Mouse (Mus musculus) heart, postnatal 0 days (tissue): ENCODE measurements at regions not wholly inside any gene's neighbourhood (a gene's known extent, or its start where the extent isn't known, plus 50 kb on each side); places are given as distances from the start of the nearest gene placed in this dataset.

ENCODE experiments used
- ATAC-seq: fragments of 200-750 bp; cut with Nextera tagmentation; 2 replicates; pipeline ENCODE4 v1.8.0; 2017; ENCODE audit warnings: low read depth, moderate number of reproducible peaks, moderate library complexity; ENCODE audit not compliant: insufficient read depth
- DNase-seq: peaks from one replicate; pipeline ENCODE4 v3.0.0-alpha.2; 2016; ENCODE audit warnings: low spot score
- H3K27ac ChIP-seq: fragments of 300-500 bp; sonication (generic); 2 replicates; pipeline ENCODE4 v1.5.1; 2014; ENCODE audit warnings: low read depth, mild to moderate bottlenecking
- H3K27me3 ChIP-seq: fragments of 300-500 bp; sonication (generic); 2 replicates; pipeline ENCODE4 v1.6.1; 2014; ENCODE audit warnings: low read length, mixed read lengths; ENCODE audit not compliant: control insufficient read depth, insufficient read depth
- H3K36me3 ChIP-seq: fragments of 300-500 bp; sonication (generic); replicated peaks from 2 replicates; pipeline ENCODE4 v1.6.1; 2014; ENCODE audit warnings: low read length, mixed read lengths; ENCODE audit not compliant: control insufficient read depth, insufficient read depth
- H3K4me1 ChIP-seq: fragments of 300-500 bp; sonication (generic); 2 replicates; pipeline ENCODE4 v1.6.1; 2014; ENCODE audit warnings: antibody characterized with exemption; ENCODE audit not compliant: control insufficient read depth, insufficient read depth
- H3K4me2 ChIP-seq: fragments of 300-500 bp; sonication (generic); 2 replicates; pipeline ENCODE4 v1.6.1; 2014; ENCODE audit warnings: low read depth, mild to moderate bottlenecking, low read length, moderate library complexity
- H3K4me3 ChIP-seq: fragments of 300-500 bp; sonication (generic); 2 replicates; pipeline ENCODE4 v1.5.1; 2014; ENCODE audit warnings: low read depth, low read length
- H3K9ac ChIP-seq: fragments of 300-500 bp; sonication (generic); replicated peaks from 2 replicates; pipeline ENCODE4 v1.6.1; 2014; ENCODE audit warnings: low read depth, low read length, mixed read lengths
- H3K9me3 ChIP-seq: fragments of 300-500 bp; sonication (generic); replicated peaks from 2 replicates; pipeline ENCODE4 v1.6.1; 2016; ENCODE audit warnings: low read length; ENCODE audit not compliant: control insufficient read depth
- CTCF ChIP-seq: IDR thresholded peaks from 2 replicates; pipeline ENCODE4 v1.5.1; 2016; ENCODE audit warnings: antibody characterized with exemption, control low read depth, low read depth
- EP300 ChIP-seq: IDR thresholded peaks from 2 replicates; pipeline ENCODE4 v1.6.1; 2016; ENCODE audit warnings: antibody characterized with exemption, low read depth
- WGBS: fragments of 180-500 bp; shearing (Covaris S2); extraction: QIAGEN DNeasy Blood & Tissue Kit; methylation state at CpG from one replicate; pipeline ENCODE4 v1.1.7; 2014; 5-methylcytosine and 5-hydroxymethylcytosine counted together

- no peak for ATAC-seq
- Histone ChIP-seq H3K27me3 (no peaks in the 10 kb centered on the region), H3K36me3 (no peaks in the 10 kb centered on the region), H3K9me3 (no peaks in the 10 kb centered on the region), H3K27ac (no peak overlapping the region), H3K4me3 (no peak overlapping the region), H3K4me1 (no peaks in the 10 kb centered on the region), H3K9ac (no peak overlapping the region), H3K4me2 (no peak overlapping the region)
- 66% methylated on average over 4 of the region's 4 CpGs for WGBS
- DNase-seq = no peak
- TF ChIP-seq EP300 (no peak), CTCF (no peak)
These were observed 280.8 kb downstream of the Pdcd6ip start for GRCm38 (mm10) chr9:113427281-113427680.

- Histone ChIP-seq H3K9me3 (0 out of 2 replicates have a peak, but pooled peaks cover 3% of the 10 kb centered on the region), H3K4me3 (no peak overlapping the region), H3K36me3 (no peaks in the 10 kb centered on the region), H3K4me2 (no peak overlapping the region), H3K9ac (no peak overlapping the region), H3K27ac (no peak overlapping the region), H3K27me3 (no peaks in the 10 kb centered on the region), H3K4me1 (no peaks in the 10 kb centered on the region)
- ATAC-seq (no peak), DNase-seq (no peak)
- 87% methylated on average over 15 of the region's 15 CpGs for WGBS
- TF ChIP-seq EP300 (no peak), CTCF (no peak)
These were observed 281.7 kb downstream of the Pdcd6ip start for GRCm38 (mm10) chr9:113426324-113426723.

- Histone ChIP-seq H3K4me1 (no peaks in the 10 kb centered on the region), H3K27me3 (no peaks in the 10 kb centered on the region), H3K36me3 (no peaks in the 10 kb centered on the region), H3K9ac (no peak overlapping the region), H3K9me3 (0 out of 2 replicates have a peak, but pooled peaks cover 3% of the 10 kb centered on the region), H3K27ac (no peak overlapping the region), H3K4me2 (no peak overlapping the region), H3K4me3 (no peak overlapping the region)
- TF ChIP-seq EP300 (no peak), CTCF (0 out of 2 replicates have a peak, but pooled peaks have one; percentile 14)
- DNase-seq (no peak), ATAC-seq (no peak)
These were observed 286.4 kb downstream of the Pdcd6ip start for GRCm38 (mm10) chr9:113421645-113422044.

GRCm38 (mm10) chr9:113421121-113421520 lies 286.9 kb downstream of the Pdcd6ip start:
- Histone ChIP-seq H3K9me3 (0 out of 2 replicates have a peak, but pooled peaks cover 3% of the 10 kb centered on the region), H3K4me3 (no peak overlapping the region), H3K27me3 (no peaks in the 10 kb centered on the region), H3K9ac (no peak overlapping the region), H3K4me2 (no peak overlapping the region), H3K36me3 (no peaks in the 10 kb centered on the region), H3K27ac (no peak overlapping the region), H3K4me1 (no peaks in the 10 kb centered on the region)
- no peak for TF ChIP-seq EP300
- no peak for TF ChIP-seq CTCF
- no peak for ATAC-seq
- 83% methylated on average over 7 of the region's 7 CpGs for WGBS
- no peak for DNase-seq

- 0 out of 2 replicates have a peak, but pooled peaks cover 3% of the 10 kb centered on the region for H3K9me3 ChIP-seq
- ATAC-seq (no peak), DNase-seq (no peak)
- TF ChIP-seq CTCF (peak; percentile 30; the same call in 1 of the 2 replicates), EP300 (no peak)
- no peak overlapping the region for H3K4me3 ChIP-seq
- 88% methylated on average over 1 of the region's 1 CpGs for WGBS
- no peak overlapping the region for H3K27ac ChIP-seq
- H3K4me1 ChIP-seq = no peaks in the 10 kb centered on the region
- no peaks in the 10 kb centered on the region for H3K27me3 ChIP-seq
- no peaks in the 10 kb centered on the region for H3K36me3 ChIP-seq
- H3K4me2 ChIP-seq = no peak overlapping the region
- H3K9ac ChIP-seq = no peak overlapping the region
These were observed 288.3 kb downstream of the Pdcd6ip start for GRCm38 (mm10) chr9:113419801-113420200.

GRCm38 (mm10) chr9:113417106-113417505 lies 291.0 kb downstream of the Pdcd6ip start:
- no peak overlapping the region for H3K9ac ChIP-seq
- H3K9me3 ChIP-seq = 0 out of 2 replicates have a peak, but pooled peaks cover 3% of the 10 kb centered on the region
- no peaks in the 10 kb centered on the region for H3K4me1 ChIP-seq
- H3K27me3 ChIP-seq = no peaks in the 10 kb centered on the region
- H3K36me3 ChIP-seq = no peaks in the 10 kb centered on the region
- no peak for TF ChIP-seq EP300
- ATAC-seq (no peak), DNase-seq (no peak)
- no peak overlapping the region for H3K27ac ChIP-seq
- H3K4me2 ChIP-seq = no peak overlapping the region
- no peak overlapping the region for H3K4me3 ChIP-seq
- WGBS = 82% methylated on average over 3 of the region's 3 CpGs
